Mouse (Mus musculus) ES-Bruce4 (cell line): ENCODE data around the gene Gm7029.

Experiments
- CTCF ChIP-seq: IDR thresholded peaks from one replicate; pipeline ENCODE4 v1.8.1; 2011; ENCODE audit warnings: low read depth, low read length
- EP300 ChIP-seq: IDR thresholded peaks from 2 replicates; pipeline ENCODE4 v1.6.1; 2011; ENCODE audit warnings: low read depth, low read length; ENCODE audit not compliant: insufficient read depth
- POLR2A ChIP-seq: IDR thresholded peaks from one replicate; pipeline ENCODE4 v1.8.1; 2011; ENCODE audit warnings: low read length; ENCODE audit not compliant: insufficient read depth

DNA sequence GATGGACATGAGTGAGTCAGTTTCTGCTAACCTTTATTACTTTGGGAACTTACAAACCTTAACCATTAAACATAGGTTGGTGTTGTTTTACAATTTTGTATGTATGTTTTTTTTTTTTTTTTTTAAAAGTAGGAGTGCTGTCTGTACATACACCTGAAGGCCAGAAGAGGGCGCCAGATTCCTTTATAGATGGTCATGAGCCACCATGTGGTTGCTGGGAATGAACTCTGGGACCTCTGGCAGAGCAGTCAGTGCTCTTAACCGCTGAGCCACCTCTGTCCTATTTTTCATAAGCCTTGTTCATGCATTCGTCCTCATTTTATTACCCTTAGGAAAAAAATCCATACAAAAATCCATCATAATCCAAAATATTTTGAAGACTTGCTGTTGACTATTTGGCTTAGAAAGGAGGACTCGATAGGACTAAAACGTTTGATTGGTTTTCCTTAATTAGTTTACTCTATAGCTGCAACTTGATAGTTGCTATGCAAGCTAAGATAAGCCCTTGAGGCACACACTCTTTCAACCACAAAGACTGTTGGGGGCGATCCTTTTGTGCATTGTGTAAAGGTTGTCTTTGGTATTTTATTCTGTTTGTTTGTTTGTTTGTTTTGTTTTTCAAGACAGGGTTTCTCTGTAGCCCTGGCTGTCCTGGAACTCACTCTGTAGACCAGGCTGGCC, 23.6 kb downstream of the Gm7029 start:
- peak; percentile 59 for TF ChIP-seq CTCF
- TF ChIP-seq EP300 = no peak
- TF ChIP-seq POLR2A = no peak
